Mouse (Mus musculus) erythroblast, embryonic 14.5 days (primary cell): ENCODE data around the gene Ugt1a5. TPM values are rescaled to one million over a fixed set of nuclear protein-coding genes. Genes with fewer than 3 reads are reported as not detected.

ENCODE experiments used
- H3K27me3 ChIP-seq: 2 replicates; pipeline ENCODE4 v1.6.1; 2012; ENCODE audit warnings: inconsistent platforms; ENCODE audit not compliant: control insufficient read depth
- H3K36me3 ChIP-seq: 2 replicates; pipeline ENCODE4 v1.6.1; 2012; ENCODE audit warnings: mild to moderate bottlenecking, inconsistent platforms; ENCODE audit not compliant: control insufficient read depth
- H3K4me1 ChIP-seq: 2 replicates; pipeline ENCODE4 v1.6.1; 2012; ENCODE audit warnings: inconsistent platforms; ENCODE audit not compliant: control insufficient read depth
- H3K4me3 ChIP-seq: replicated peaks from 2 replicates; pipeline ENCODE3; 2012; ENCODE audit warnings: moderate library complexity, mild to moderate bottlenecking, inconsistent platforms
- H3K9me3 ChIP-seq: 2 replicates; pipeline ENCODE4 v1.6.1; 2012; ENCODE audit warnings: low read length, inconsistent platforms, mixed read lengths; ENCODE audit not compliant: control insufficient read depth
- GATA1 ChIP-seq: IDR thresholded peaks from 2 replicates; pipeline ENCODE4 v1.6.1; 2012; ENCODE audit warnings: low read length, inconsistent platforms, mixed read lengths
- TAL1 ChIP-seq: IDR thresholded peaks from 3 replicates; pipeline ENCODE4 v1.6.1; 2012; ENCODE audit warnings: low read length, inconsistent platforms, mixed read lengths
- polyA plus RNA-seq: library from polyadenylated mRNA; stranded (reverse); fragments of >175 nt; gene quantifications from 2 replicates; pipeline ENCODE4 v1.2.3, GENCODE M21; 2012

Ugt1a5 gene
- polyA plus RNA-seq, 1 experiment, result not detected

GRCm38 (mm10) chr1:88213061-88213460 lies 47.2 kb downstream of the Ugt1a5 start:
- peaks cover 21% of the 10 kb centered on the region for H3K9me3 ChIP-seq
- 0 out of 2 replicates have a peak, but pooled peaks cover 5% of the 10 kb centered on the region for H3K36me3 ChIP-seq
- H3K4me3 ChIP-seq, result no peak overlapping the region
- H3K4me1 ChIP-seq, result peaks cover 21% of the 10 kb centered on the region
- TF ChIP-seq GATA1 (no peak), TAL1 (no peak)
- no peaks in the 10 kb centered on the region for H3K27me3 ChIP-seq

GRCm38 (mm10) chr1:88213766-88214461 lies 48.1 kb downstream of the Ugt1a5 start:
- no peaks in the 10 kb centered on the region for H3K27me3 ChIP-seq
- H3K36me3 ChIP-seq, result 0 out of 2 replicates have a peak, but pooled peaks cover 2% of the 10 kb centered on the region
- no peak for TF ChIP-seq TAL1
- no peak for TF ChIP-seq GATA1
- no peak overlapping the region for H3K4me3 ChIP-seq
- peaks cover 21% of the 10 kb centered on the region for H3K9me3 ChIP-seq
- peaks cover 13% of the 10 kb centered on the region for H3K4me1 ChIP-seq

GRCm38 (mm10) chr1:88214462-88214952 lies 48.7 kb downstream of the Ugt1a5 start:
- peaks cover 8% of the 10 kb centered on the region for H3K4me1 ChIP-seq
- no peak for TF ChIP-seq GATA1
- no peak for TF ChIP-seq TAL1
- no peak overlapping the region for H3K4me3 ChIP-seq
- no peaks in the 10 kb centered on the region for H3K27me3 ChIP-seq
- no peaks in the 10 kb centered on the region for H3K36me3 ChIP-seq
- H3K9me3 ChIP-seq, result peaks cover 21% of the 10 kb centered on the region

GRCm38 (mm10) chr1:88215466-88216380 lies 49.9 kb downstream of the Ugt1a5 start:
- TF ChIP-seq TAL1 (no peak), GATA1 (no peak)
- no peaks in the 10 kb centered on the region for H3K36me3 ChIP-seq
- H3K27me3 ChIP-seq, result no peaks in the 10 kb centered on the region
- H3K9me3 ChIP-seq, result peaks cover 21% of the 10 kb centered on the region
- peaks cover 3% of the 10 kb centered on the region; the same call in 1 of the 2 replicates for H3K4me1 ChIP-seq
- no peak overlapping the region for H3K4me3 ChIP-seq

GRCm38 (mm10) chr1:88216551-88216950 lies 50.7 kb downstream of the Ugt1a5 start:
- no peak overlapping the region for H3K4me3 ChIP-seq
- no peaks in the 10 kb centered on the region for H3K27me3 ChIP-seq
- H3K36me3 ChIP-seq, result no peaks in the 10 kb centered on the region
- H3K9me3 ChIP-seq, result peaks cover 21% of the 10 kb centered on the region
- peaks cover 3% of the 10 kb centered on the region; the same call in 1 of the 2 replicates for H3K4me1 ChIP-seq
- TF ChIP-seq GATA1 (no peak), TAL1 (no peak)

- H3K4me3 ChIP-seq, result no peak overlapping the region
- H3K9me3 ChIP-seq, result peaks cover 16% of the 10 kb centered on the region
- no peaks in the 10 kb centered on the region for H3K27me3 ChIP-seq
- no peaks in the 10 kb centered on the region for H3K36me3 ChIP-seq
- H3K4me1 ChIP-seq, result peaks cover 3% of the 10 kb centered on the region; the same call in 1 of the 2 replicates
- TF ChIP-seq TAL1, result no peak
- TF ChIP-seq GATA1, result no peak
Measured at GRCm38 (mm10) chr1:88217144-88217543, 51.3 kb downstream of the Ugt1a5 start.

- TF ChIP-seq GATA1, result no peak
- TF ChIP-seq TAL1, result no peak
- Histone ChIP-seq H3K36me3 (no peaks in the 10 kb centered on the region), H3K27me3 (no peaks in the 10 kb centered on the region), H3K9me3 (peaks cover 16% of the 10 kb centered on the region), H3K4me3 (no peak overlapping the region), H3K4me1 (peaks cover 3% of the 10 kb centered on the region; the same call in 1 of the 2 replicates)
Measured at GRCm38 (mm10) chr1:88217576-88217975, 51.8 kb downstream of the Ugt1a5 start.

GRCm38 (mm10) chr1:88218051-88218450 lies 52.2 kb downstream of the Ugt1a5 start:
- no peak for TF ChIP-seq TAL1
- H3K9me3 ChIP-seq, result peaks cover 16% of the 10 kb centered on the region
- no peaks in the 10 kb centered on the region for H3K36me3 ChIP-seq
- H3K27me3 ChIP-seq, result no peaks in the 10 kb centered on the region
- H3K4me1 ChIP-seq, result peaks cover 3% of the 10 kb centered on the region; the same call in 1 of the 2 replicates
- no peak overlapping the region for H3K4me3 ChIP-seq

- TF ChIP-seq GATA1 (no peak), TAL1 (no peak)
- peaks cover 3% of the 10 kb centered on the region; the same call in 1 of the 2 replicates for H3K4me1 ChIP-seq
Measured at GRCm38 (mm10) chr1:88218591-88218990, 52.8 kb downstream of the Ugt1a5 start.

More at GRCm38 (mm10) chr1:88218591-88218990, 52.8 kb downstream of the Ugt1a5 start:
- no peaks in the 10 kb centered on the region for H3K27me3 ChIP-seq
- no peak overlapping the region for H3K4me3 ChIP-seq
- peaks cover 16% of the 10 kb centered on the region for H3K9me3 ChIP-seq
- H3K36me3 ChIP-seq, result no peaks in the 10 kb centered on the region
